Comparison of ENCODE assay signal across 18 mouse cellular contexts in the genomic region with DNA sequence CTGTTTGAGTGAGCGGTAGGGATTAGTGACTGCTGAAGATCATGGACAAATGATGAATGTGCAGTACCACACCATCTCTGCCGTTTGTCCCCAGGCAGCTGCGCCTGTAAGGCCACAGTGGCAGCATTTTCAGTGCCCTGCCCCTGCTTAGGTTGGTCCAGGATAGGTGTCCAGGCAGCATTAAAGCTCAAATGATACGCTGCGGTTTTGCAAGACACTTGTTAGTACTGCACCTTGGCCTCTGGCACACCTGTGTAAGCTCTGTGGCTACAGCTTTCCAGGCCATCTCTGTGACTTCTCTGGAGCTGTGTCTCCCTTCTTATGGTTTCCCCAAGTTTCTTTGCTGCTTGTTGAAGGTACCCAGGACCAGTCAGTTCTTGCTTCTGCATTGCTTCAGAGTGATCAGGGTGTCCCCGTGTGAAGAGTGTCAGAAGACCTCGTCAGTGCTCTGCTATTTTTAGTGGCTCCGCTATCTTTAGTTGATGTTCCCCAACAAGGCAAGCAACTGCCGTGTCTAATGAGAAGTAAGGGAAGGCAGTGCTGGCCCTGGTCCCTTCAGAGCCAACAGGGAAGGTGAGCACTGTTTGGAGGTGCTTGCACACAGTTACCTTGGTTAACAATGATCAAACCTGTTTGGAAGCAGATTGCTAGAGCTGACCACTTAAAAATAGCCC. TPM values are rescaled to one million over a fixed set of nuclear protein-coding genes. Genes with fewer than 3 reads are reported as not detected.
DNase-seq lines count a peak whose midpoint lies in the region; ATAC-seq and TF ChIP-seq lines count a peak whose summit lies in the region.
"Had no signal": no experiment of that assay in that cellular context is flagged by ENCODE, and none has a peak within 500 bp of the region (broad histone marks: within the 10 kb centered on the region; RNA-seq: fewer than 3 reads in every experiment).

No protein-coding gene starts in this region.

- no peaks in the 10 kb centered on the region for H3K27me3 ChIP-seq in lung, embryonic 16.5 days (ENCODE audit: control insufficient read depth, insufficient read depth, low read depth, low read length)
- H3K27me3 ChIP-seq in heart, postnatal 0 days (ENCODE audit: control insufficient read depth, insufficient read depth, low read length), result no peaks in the 10 kb centered on the region
- H3K27me3 ChIP-seq: embryonic facial prominence, embryonic 15.5 days; liver, embryonic 12.5 days had no signal

- no peak for TF ChIP-seq CTCF in gastrocnemius, adult 2 months (IDR thresholded peaks at IDR 0.05)
- no peak for TF ChIP-seq CTCF in heart, postnatal 0 days (IDR thresholded peaks at IDR 0.05; ENCODE audit: low read depth)

- peak overlapping the region; percentile 95 for H3K27ac ChIP-seq in gastrocnemius, adult 2 months
- H3K27ac ChIP-seq in lung, embryonic 16.5 days (ENCODE audit: low read length), result peak overlapping the region; percentile 45
- peak overlapping the region; percentile 90 for H3K27ac ChIP-seq in heart, postnatal 0 days (ENCODE audit: low read depth)
- H3K27ac ChIP-seq: embryonic facial prominence, embryonic 15.5 days; forebrain, embryonic 10.5 days had no signal

- no peak overlapping the region for H3K4me2 ChIP-seq in lung, embryonic 16.5 days (ENCODE audit: low read depth, low read length)
- peak overlapping the region; percentile 31 for H3K4me2 ChIP-seq in heart, postnatal 0 days (ENCODE audit: low read depth, low read length)
- H3K4me2 ChIP-seq: embryonic facial prominence, embryonic 15.5 days; liver, embryonic 12.5 days; lung, embryonic 14.5 days had no signal

- H3K9me3 ChIP-seq in lung, embryonic 16.5 days (ENCODE audit: control insufficient read depth, low read length), result no peaks in the 10 kb centered on the region
- no peaks in the 10 kb centered on the region for H3K9me3 ChIP-seq in heart, postnatal 0 days (replicated peaks; ENCODE audit: control insufficient read depth, low read length)
- H3K9me3 ChIP-seq: embryonic facial prominence, embryonic 15.5 days; forebrain, embryonic 10.5 days; liver, embryonic 12.5 days had no signal

- 59% methylated on average over 9 of the region's 9 CpGs for WGBS in lung, embryonic 16.5 days
- WGBS in heart, postnatal 0 days, result 40% methylated on average over 9 of the region's 9 CpGs

- intact Hi-C loops in gastrocnemius, adult 2 months (cut with DNase I), result no loop called here
- intact Hi-C loops in gastrocnemius, postnatal 36 days (cut with DNase I), result no loop called here
- intact Hi-C loops in left cerebral cortex, postnatal 4 days (cut with DNase I), result no loop called here

- TF ChIP-seq EP300 in heart, postnatal 0 days (IDR thresholded peaks at IDR 0.05; ENCODE audit: low read depth), result no peak; the same call in 1 of the 2 replicates

- H3K4me3 ChIP-seq in gastrocnemius, adult 2 months, result peak overlapping the region; percentile 54
- no peak overlapping the region for H3K4me3 ChIP-seq in lung, embryonic 16.5 days (ENCODE audit: low read length)
- H3K4me3 ChIP-seq in heart, postnatal 0 days (ENCODE audit: low read depth, low read length), result no peak overlapping the region
- H3K4me3 ChIP-seq: embryonic facial prominence, embryonic 15.5 days; forebrain, embryonic 10.5 days; liver, embryonic 12.5 days had no signal

- ATAC-seq in lung, embryonic 16.5 days (ENCODE audit: low read depth), result peak; percentile 20; the same call in 1 of the 2 replicates
- ATAC-seq in heart, postnatal 0 days (ENCODE audit: insufficient read depth, low read depth), result peak; percentile 76
- ATAC-seq: liver, embryonic 12.5 days; midbrain, embryonic 16.5 days had no signal

- peaks cover 36% of the 10 kb centered on the region for H3K4me1 ChIP-seq in lung, embryonic 16.5 days (replicated peaks; ENCODE audit: control insufficient read depth, insufficient read depth, low read length)
- H3K4me1 ChIP-seq in heart, postnatal 0 days (ENCODE audit: control insufficient read depth, insufficient read depth), result peaks cover 66% of the 10 kb centered on the region

- peak; percentile 57 for DNase-seq in gastrocnemius, adult 2 months
- no peak for DNase-seq in gastrocnemius, postnatal 36 days
- DNase-seq in lung, postnatal 4 days, result no peak
- DNase-seq in heart, postnatal 0 days (ENCODE audit: low spot score), result peak; percentile 75
- no peak for DNase-seq in embryo, embryonic 10.5 days (ENCODE audit: low spot score)
- DNase-seq in retina, embryonic 14.5 days (ENCODE audit: low spot score), result no peak
- DNase-seq in left cerebral cortex, postnatal 4 days, result no peak
- DNase-seq: adrenal gland, adult 8-10 months; cerebellum, adult 2 months; gastrocnemius, postnatal 14 days; kidney, postnatal 10 days; lung, embryonic 14.5 days; thymus, postnatal 4 days had no signal

- H3K36me3 ChIP-seq in lung, embryonic 16.5 days (ENCODE audit: control insufficient read depth, insufficient read depth, low read length), result no peaks in the 10 kb centered on the region
- no peaks in the 10 kb centered on the region for H3K36me3 ChIP-seq in heart, postnatal 0 days (replicated peaks; ENCODE audit: control insufficient read depth, insufficient read depth, low read length)
- H3K36me3 ChIP-seq: embryonic facial prominence, embryonic 15.5 days; forebrain, embryonic 10.5 days; liver, embryonic 12.5 days had no signal

- no peak overlapping the region for H3K9ac ChIP-seq in lung, embryonic 16.5 days (ENCODE audit: low read length)
- no peak overlapping the region for H3K9ac ChIP-seq in heart, postnatal 0 days (replicated peaks; ENCODE audit: low read depth, low read length)
- H3K9ac ChIP-seq: embryonic facial prominence, embryonic 15.5 days; liver, embryonic 12.5 days; lung, embryonic 14.5 days had no signal

RNA-seq across cellular contexts. Expression of a gene that starts 18.6 kb away (rescaled TPM):
- total RNA-seq in gastrocnemius, adult 2 months (2021), result 10 to 100 TPM; 27.1 to 30.9 TPM
- total RNA-seq in gastrocnemius, postnatal 36 days (2021), result 10 to 100 TPM; 24.3 to 27.0 TPM
- polyA plus RNA-seq in lung, embryonic 16.5 days (2015; fragmentation: Nextera tagmentation; extraction: Ambion mirVana), result 15.7 and 19.3 TPM in 2 replicates
- total RNA-seq in heart, postnatal 0 days (2014; rRNA removed; ENCODE audit: low replicate concordance), result 77.4 and 81.7 TPM in 2 replicates
- 8.4 and 10.5 TPM in 2 replicates for polyA plus RNA-seq in heart, postnatal 0 days (2015; fragmentation: Nextera tagmentation; extraction: Ambion mirVana)
- 10 to 100 TPM; 63.2 to 64.5 TPM for total RNA-seq in left cerebral cortex, postnatal 4 days (2021)

Comparison
In these comparisons a context has a peak if more than half of its experiments do, and no peak if none do; other contexts are left out.
1. DNase-seq: peak in gastrocnemius, adult 2 months (single experiment) and heart, postnatal 0 days (single experiment); none in gastrocnemius, postnatal 36 days (0 of 2), lung, postnatal 4 days (0 of 2), embryo, embryonic 10.5 days (single experiment), retina, embryonic 14.5 days (single experiment) and left cerebral cortex, postnatal 4 days (single experiment).
2. H3K27ac ChIP-seq: peak in every context shown above with its lines; median percentile 95 in gastrocnemius, adult 2 months; 90 in heart, postnatal 0 days; 45 in lung, embryonic 16.5 days.